Mouse (Mus musculus): ENCODE measurements around the gene Cntnap1. TPM values are rescaled to one million over a fixed set of nuclear protein-coding genes. Genes with fewer than 3 reads are reported as not detected.
A peak's percentile ranks its signal among the peaks of the same experiment; 100 is the strongest.

The Cntnap1 gene
- total and polyA plus RNA-seq, 2 experiments from 2014 or later: 3.2 to 15.0 TPM

- H3K27ac ChIP-seq (ENCODE audit: low read depth, low read length): no peak overlapping the region
- peaks cover 35% of the 10 kb centered on the region for H3K36me3 ChIP-seq (ENCODE audit: insufficient read depth, low read length)
- no peaks in the 10 kb centered on the region for H3K27me3 ChIP-seq (ENCODE audit: insufficient read depth, low read length)
- H3K4me2 ChIP-seq (ENCODE audit: low read depth, low read length, poor library complexity, severe bottlenecking): no peak overlapping the region
- peak; percentile 59 for DNase-seq (ENCODE audit: low spot score)
- ATAC-seq (ENCODE audit: low FRiP score): no peak
- WGBS: 84% methylated on average over 11 of the region's 11 CpGs
- H3K9ac ChIP-seq (replicated peaks; ENCODE audit: low read length, poor library complexity, severe bottlenecking): no peak overlapping the region
- no peaks in the 10 kb centered on the region for H3K4me1 ChIP-seq (ENCODE audit: insufficient read depth, low read length)
- no peak for TF ChIP-seq CTCF (IDR thresholded peaks at IDR 0.05)
- no peak overlapping the region for H3K4me3 ChIP-seq (ENCODE audit: low read depth, low read length)
- H3K9me3 ChIP-seq (ENCODE audit: low read length): no peaks in the 10 kb centered on the region
Observed at GRCm38 (mm10) chr11:101188166-101188805, 18.0 kb downstream of the Cntnap1 start.

- DNase-seq (ENCODE audit: low spot score) (peak; percentile 95), ATAC-seq (ENCODE audit: low FRiP score) (peak; percentile 81)
- H3K4me3 ChIP-seq (ENCODE audit: low read depth, low read length): no peak overlapping the region
- no peak overlapping the region for H3K4me2 ChIP-seq (ENCODE audit: low read depth, low read length, poor library complexity, severe bottlenecking)
- H3K4me1 ChIP-seq (ENCODE audit: insufficient read depth, low read length): no peaks in the 10 kb centered on the region
- no peak for TF ChIP-seq CTCF (IDR thresholded peaks at IDR 0.05)
- peaks cover 26% of the 10 kb centered on the region for H3K36me3 ChIP-seq (ENCODE audit: insufficient read depth, low read length)
- no peaks in the 10 kb centered on the region for H3K27me3 ChIP-seq (ENCODE audit: insufficient read depth, low read length)
- peak overlapping the region; percentile 51 for H3K27ac ChIP-seq (ENCODE audit: low read depth, low read length)
- 0 out of 2 replicates have a peak overlapping the region, but pooled peaks have one; percentile 3 for H3K9ac ChIP-seq (replicated peaks; ENCODE audit: low read length, poor library complexity, severe bottlenecking)
- WGBS: 4% methylated on average over 5 of the region's 6 CpGs
- H3K9me3 ChIP-seq (ENCODE audit: low read length): no peaks in the 10 kb centered on the region
Observed at GRCm38 (mm10) chr11:101189495-101190180, 19.3 kb downstream of the Cntnap1 start.

- no peak for TF ChIP-seq CTCF (IDR thresholded peaks at IDR 0.05)
- no peak for ATAC-seq (ENCODE audit: low FRiP score)
- Histone ChIP-seq H3K9me3 (ENCODE audit: low read length) (no peaks in the 10 kb centered on the region), H3K4me2 (ENCODE audit: low read depth, low read length, poor library complexity, severe bottlenecking) (no peak overlapping the region), H3K36me3 (ENCODE audit: insufficient read depth, low read length) (peaks cover 25% of the 10 kb centered on the region), H3K4me3 (ENCODE audit: low read depth, low read length) (no peak overlapping the region), H3K27me3 (ENCODE audit: insufficient read depth, low read length) (no peaks in the 10 kb centered on the region), H3K4me1 (ENCODE audit: insufficient read depth, low read length) (no peaks in the 10 kb centered on the region), H3K9ac (replicated peaks; ENCODE audit: low read length, poor library complexity, severe bottlenecking) (0 out of 2 replicates have a peak overlapping the region, but pooled peaks have one; percentile 3), H3K27ac (ENCODE audit: low read depth, low read length) (peak overlapping the region; percentile 51)
- DNase-seq (ENCODE audit: low spot score): no peak
- 31% methylated on average over 8 of the region's 8 CpGs for WGBS
Observed at GRCm38 (mm10) chr11:101190181-101190912, 20.0 kb downstream of the Cntnap1 start.

DNA sequence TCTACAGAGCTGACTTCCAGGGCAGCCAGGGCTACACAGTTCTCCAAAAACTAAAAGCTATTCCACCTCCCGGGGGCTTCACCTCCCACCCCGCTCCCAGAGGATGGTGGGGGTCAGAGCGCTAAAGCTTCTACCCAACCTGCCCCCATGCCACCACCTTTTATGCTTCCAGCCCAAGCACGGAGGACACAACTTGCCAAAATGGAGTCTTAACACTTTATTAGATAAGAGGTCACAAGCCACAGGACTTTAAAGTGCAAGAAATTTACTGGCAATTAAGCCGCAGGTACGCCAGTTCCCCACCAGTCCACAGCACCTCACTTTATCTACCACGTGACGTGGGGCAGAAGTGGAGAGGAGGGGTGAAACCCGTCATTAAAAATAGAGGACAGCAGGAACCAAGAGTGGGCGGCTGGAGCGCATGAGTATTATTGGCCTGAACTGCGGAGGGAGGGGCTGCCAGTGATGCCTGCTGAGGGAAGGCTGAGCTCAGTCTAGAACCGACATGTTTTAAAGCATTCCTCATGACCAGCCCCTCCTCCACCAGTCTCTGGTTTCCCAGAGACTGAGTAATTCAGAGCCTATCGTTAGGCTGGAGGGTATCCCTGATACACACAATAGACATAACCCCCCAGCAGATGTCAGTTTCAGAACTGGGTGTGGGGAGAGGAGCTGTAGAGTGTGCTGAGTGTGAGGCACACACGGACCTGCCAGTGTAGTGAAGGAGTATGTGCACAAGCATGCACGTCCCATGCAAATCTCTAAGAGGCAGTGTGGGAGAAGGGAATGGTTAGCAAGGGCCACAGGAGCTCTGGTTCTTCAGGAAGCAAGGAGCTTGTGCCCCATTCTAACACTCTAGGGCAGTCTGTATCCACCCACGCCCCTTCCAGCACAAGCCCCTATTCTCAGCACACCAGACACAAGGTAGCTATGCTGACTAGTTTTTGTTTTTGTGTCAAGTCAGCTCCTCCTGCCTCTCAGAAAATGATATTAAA is 20.9 kb downstream of the Cntnap1 start:
- DNase-seq (ENCODE audit: low spot score) (peak; percentile 32), ATAC-seq (ENCODE audit: low FRiP score) (no peak)
- Histone ChIP-seq H3K4me2 (ENCODE audit: low read depth, low read length, poor library complexity, severe bottlenecking) (no peak overlapping the region), H3K4me1 (ENCODE audit: insufficient read depth, low read length) (no peaks in the 10 kb centered on the region), H3K9ac (replicated peaks; ENCODE audit: low read length, poor library complexity, severe bottlenecking) (no peak overlapping the region), H3K4me3 (ENCODE audit: low read depth, low read length) (no peak overlapping the region), H3K27ac (ENCODE audit: low read depth, low read length) (no peak overlapping the region; the same call in 1 of the 2 replicates), H3K36me3 (ENCODE audit: insufficient read depth, low read length) (peaks cover 26% of the 10 kb centered on the region), H3K27me3 (ENCODE audit: insufficient read depth, low read length) (no peaks in the 10 kb centered on the region), H3K9me3 (ENCODE audit: low read length) (no peaks in the 10 kb centered on the region)
- no peak for TF ChIP-seq CTCF (IDR thresholded peaks at IDR 0.05)
- WGBS: 53% methylated on average over 17 of the region's 17 CpGs

GRCm38 (mm10) chr11:101191919-101192470 is 21.7 kb downstream of the Cntnap1 start:
- no peaks in the 10 kb centered on the region for H3K27me3 ChIP-seq (ENCODE audit: insufficient read depth, low read length)
- no peak overlapping the region for H3K4me3 ChIP-seq (ENCODE audit: low read depth, low read length)
- no peak for DNase-seq (ENCODE audit: low spot score)
- ATAC-seq (ENCODE audit: low FRiP score): no peak
- 79% methylated on average over 4 of the region's 4 CpGs for WGBS
- H3K4me2 ChIP-seq (ENCODE audit: low read depth, low read length, poor library complexity, severe bottlenecking): no peak overlapping the region
- no peak overlapping the region for H3K27ac ChIP-seq (ENCODE audit: low read depth, low read length)
- TF ChIP-seq CTCF (IDR thresholded peaks at IDR 0.05): no peak
- H3K4me1 ChIP-seq (ENCODE audit: insufficient read depth, low read length): no peaks in the 10 kb centered on the region
- H3K9ac ChIP-seq (replicated peaks; ENCODE audit: low read length, poor library complexity, severe bottlenecking): 0 out of 2 replicates have a peak overlapping the region, but pooled peaks have one; percentile 8
- H3K36me3 ChIP-seq (ENCODE audit: insufficient read depth, low read length): peaks cover 26% of the 10 kb centered on the region
- no peaks in the 10 kb centered on the region for H3K9me3 ChIP-seq (ENCODE audit: low read length)
